Comparison of ENCODE assay signal across 26 mouse cellular contexts in the genomic region with DNA sequence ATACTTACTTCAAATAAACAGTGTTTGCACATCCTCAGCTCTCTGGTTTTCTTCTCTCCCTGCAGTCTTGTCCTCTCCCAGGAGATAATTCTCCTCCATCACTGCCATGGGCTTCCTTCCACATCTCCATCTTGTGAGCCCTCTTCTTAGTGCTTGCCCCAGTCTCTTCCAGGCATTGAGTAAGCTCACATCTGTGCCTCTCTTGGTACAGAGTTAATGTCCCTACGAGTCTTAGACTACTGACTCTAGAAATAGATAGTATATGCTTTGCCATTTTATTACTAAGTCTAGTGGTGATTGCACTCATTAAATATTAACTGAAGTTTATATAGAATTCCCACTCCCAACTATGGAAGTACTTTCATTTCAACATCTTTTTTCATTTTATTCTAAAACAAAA. TPM values are rescaled to one million over a fixed set of nuclear protein-coding genes. Genes with fewer than 3 reads are reported as not detected.
A peak's percentile ranks its signal among the peaks of the same experiment; 100 is the strongest.
DNase-seq lines count a peak whose midpoint lies in the region; ATAC-seq and TF ChIP-seq lines count a peak whose summit lies in the region.
"Had no signal": no experiment of that assay in that cellular context is flagged by ENCODE, and none has a peak within 500 bp of the region (broad histone marks: within the 10 kb centered on the region; RNA-seq: fewer than 3 reads in every experiment).

No protein-coding gene starts in this region.

- no peaks in the 10 kb centered on the region for H3K27me3 ChIP-seq in midbrain, embryonic 10.5 days (ENCODE audit: low read depth, poor library complexity, severe bottlenecking)
- no peaks in the 10 kb centered on the region for H3K27me3 ChIP-seq in midbrain, postnatal 0 days (ENCODE audit: insufficient read depth, low read length)
- no peaks in the 10 kb centered on the region for H3K27me3 ChIP-seq in hindbrain, embryonic 13.5 days
- H3K27me3 ChIP-seq in midbrain, embryonic 14.5 days (ENCODE audit: control insufficient read depth, insufficient read depth, low read length), result no peaks in the 10 kb centered on the region
- H3K27me3 ChIP-seq: embryonic facial prominence, embryonic 13.5 days had no signal

- no peaks in the 10 kb centered on the region for H3K9me3 ChIP-seq in midbrain, embryonic 10.5 days (replicated peaks)
- no peaks in the 10 kb centered on the region for H3K9me3 ChIP-seq in midbrain, postnatal 0 days (ENCODE audit: low read length)
- H3K9me3 ChIP-seq in hindbrain, embryonic 13.5 days, result no peaks in the 10 kb centered on the region
- H3K9me3 ChIP-seq in midbrain, embryonic 14.5 days (ENCODE audit: control insufficient read depth, low read length), result no peaks in the 10 kb centered on the region
- H3K9me3 ChIP-seq: embryonic facial prominence, embryonic 13.5 days; forebrain, embryonic 12.5 days; heart, embryonic 10.5 days had no signal

- ATAC-seq in midbrain, postnatal 0 days (ENCODE audit: low FRiP score), result no peak
- ATAC-seq in hindbrain, embryonic 13.5 days (ENCODE audit: low FRiP score), result peak; percentile 26; the same call in 1 of the 2 replicates
- ATAC-seq in midbrain, embryonic 14.5 days (ENCODE audit: low FRiP score, low TSS enrichment), result peak; percentile 41; the same call in 1 of the 2 replicates
- ATAC-seq in cerebellum, adult (ENCODE audit: insufficient number of reproducible peaks, low FRiP score, low TSS enrichment), result no peak
- ATAC-seq: forebrain, embryonic 16.5 days; inflammation-experienced regulatory T-cells, adult 6 months; intestine, postnatal 0 days had no signal

- WGBS in midbrain, embryonic 10.5 days, result 26% methylated on average over 1 of the region's 1 CpGs
- WGBS in midbrain, postnatal 0 days, result 26% methylated on average over 1 of the region's 1 CpGs
- 14% methylated on average over 1 of the region's 1 CpGs for WGBS in hindbrain, embryonic 13.5 days
- WGBS in midbrain, embryonic 14.5 days, result 9% methylated on average over 1 of the region's 1 CpGs

- no peak overlapping the region for H3K4me3 ChIP-seq in midbrain, embryonic 10.5 days
- H3K4me3 ChIP-seq in midbrain, postnatal 0 days (ENCODE audit: low read depth, low read length), result no peak overlapping the region
- no peak overlapping the region for H3K4me3 ChIP-seq in hindbrain, embryonic 13.5 days
- H3K4me3 ChIP-seq in midbrain, embryonic 14.5 days (replicated peaks; ENCODE audit: low read depth, low read length), result no peak overlapping the region
- H3K4me3 ChIP-seq: embryonic facial prominence, embryonic 13.5 days; forebrain, embryonic 12.5 days; gastrocnemius, adult 2 months; heart, embryonic 10.5 days had no signal

- no peak for DNase-seq in midbrain, embryonic 10.5 days (ENCODE audit: low spot score)
- no peak for DNase-seq in midbrain, postnatal 0 days (ENCODE audit: low spot score)
- peak; percentile 6 for DNase-seq in ZHBTc4 (ENCODE audit: low read depth, low spot score)
- DNase-seq in midbrain, embryonic 14.5 days, result no peak
- DNase-seq in gastrocnemius, adult 18-20 months (ENCODE audit: low spot score), result no peak
- DNase-seq: adrenal gland, postnatal 10 days; cerebellum, adult 11-12 months; cerebellum, adult 9-10 months; cerebellum, postnatal 36 days; gastrocnemius, adult 2 months; gastrocnemius, postnatal 25 days; heart, adult 18-20 months; heart, postnatal 10 days had no signal

- no peak for TF ChIP-seq CTCF in midbrain, postnatal 0 days (IDR thresholded peaks at IDR 0.05)

- no peak overlapping the region for H3K4me2 ChIP-seq in midbrain, postnatal 0 days (ENCODE audit: low read depth, low read length, poor library complexity, severe bottlenecking)
- no peak overlapping the region for H3K4me2 ChIP-seq in hindbrain, embryonic 13.5 days
- no peak overlapping the region for H3K4me2 ChIP-seq in midbrain, embryonic 14.5 days (ENCODE audit: low read length)
- H3K4me2 ChIP-seq: embryonic facial prominence, embryonic 13.5 days; forebrain, embryonic 12.5 days had no signal

- H3K4me1 ChIP-seq in midbrain, embryonic 10.5 days, result peaks cover 19% of the 10 kb centered on the region
- H3K4me1 ChIP-seq in midbrain, postnatal 0 days (ENCODE audit: insufficient read depth, low read length), result no peaks in the 10 kb centered on the region
- H3K4me1 ChIP-seq in hindbrain, embryonic 13.5 days (replicated peaks), result peaks cover 13% of the 10 kb centered on the region; the same call in 1 of the 2 replicates
- H3K4me1 ChIP-seq in midbrain, embryonic 14.5 days (ENCODE audit: control insufficient read depth, insufficient read depth, low read length), result 0 out of 2 replicates have a peak, but pooled peaks cover 3% of the 10 kb centered on the region
- H3K4me1 ChIP-seq: heart, embryonic 10.5 days had no signal

- peak overlapping the region; percentile 68; the same call in 1 of the 2 replicates for H3K27ac ChIP-seq in midbrain, embryonic 10.5 days (replicated peaks)
- H3K27ac ChIP-seq in midbrain, postnatal 0 days (ENCODE audit: low read depth, low read length), result no peak overlapping the region
- no peak overlapping the region for H3K27ac ChIP-seq in hindbrain, embryonic 13.5 days
- no peak overlapping the region for H3K27ac ChIP-seq in midbrain, embryonic 14.5 days (replicated peaks; ENCODE audit: low read depth, low read length)
- H3K27ac ChIP-seq: embryonic facial prominence, embryonic 13.5 days; forebrain, embryonic 12.5 days; gastrocnemius, adult 2 months; heart, embryonic 10.5 days had no signal

- H3K36me3 ChIP-seq in midbrain, embryonic 10.5 days, result peaks cover 23% of the 10 kb centered on the region
- no peaks in the 10 kb centered on the region for H3K36me3 ChIP-seq in midbrain, postnatal 0 days (ENCODE audit: insufficient read depth, low read length)
- no peaks in the 10 kb centered on the region for H3K36me3 ChIP-seq in hindbrain, embryonic 13.5 days
- no peaks in the 10 kb centered on the region for H3K36me3 ChIP-seq in midbrain, embryonic 14.5 days (ENCODE audit: control insufficient read depth, insufficient read depth, low read length)
- H3K36me3 ChIP-seq: forebrain, embryonic 12.5 days had no signal

- H3K9ac ChIP-seq in midbrain, postnatal 0 days (replicated peaks; ENCODE audit: low read length, poor library complexity, severe bottlenecking), result no peak overlapping the region
- no peak overlapping the region for H3K9ac ChIP-seq in hindbrain, embryonic 13.5 days
- no peak overlapping the region for H3K9ac ChIP-seq in midbrain, embryonic 14.5 days (replicated peaks; ENCODE audit: low read length)
- H3K9ac ChIP-seq: embryonic facial prominence, embryonic 13.5 days; forebrain, embryonic 12.5 days had no signal

RNA-seq across cellular contexts. Expression of a gene that starts 19.6 kb away (rescaled TPM):
- polyA plus RNA-seq in midbrain, embryonic 10.5 days (2016; fragmentation: Nextera tagmentation; extraction: Ambion mirVana), result not detected in 2 replicates
- not detected in 2 replicates for total RNA-seq in midbrain, postnatal 0 days (2014; rRNA removed)
- not detected in 2 replicates for polyA plus RNA-seq in midbrain, postnatal 0 days (2015; fragmentation: Nextera tagmentation; extraction: Ambion mirVana)
- polyA plus RNA-seq in hindbrain, embryonic 13.5 days (2015; fragmentation: Nextera tagmentation; extraction: Ambion mirVana), result not detected in 2 replicates
- not detected in 2 replicates for polyA plus RNA-seq in midbrain, embryonic 14.5 days (2014; fragmentation: Nextera tagmentation; extraction: Ambion mirVana)
- not detected for total RNA-seq in gastrocnemius, adult 18-20 months (2021)
- total RNA-seq: adrenal gland, postnatal 10 days; adrenal gland, postnatal 4 days; ES-E14; gastrocnemius, adult 2 months; gastrocnemius, postnatal 25 days; heart, adult 18-20 months; heart, postnatal 10 days; hematopoietic stem cell, adult 5-6 weeks had no signal
- polyA plus RNA-seq: brain, embryonic 14.5 days; embryonic facial prominence, embryonic 13.5 days; forebrain, embryonic 12.5 days; forebrain, embryonic 16.5 days; heart, embryonic 10.5 days; heart, embryonic 14.5 days; inflammation-experienced regulatory T-cells, adult 6 months; intestine, postnatal 0 days had no signal

Comparison
In these comparisons a context has a peak if more than half of its experiments do, and no peak if none do; other contexts are left out.
1. ATAC-seq: peak in hindbrain, embryonic 13.5 days (single experiment) and midbrain, embryonic 14.5 days (single experiment); none in midbrain, postnatal 0 days (single experiment) and cerebellum, adult (single experiment).